Mouse (Mus musculus): ENCODE data around the gene Alk. TPM values are rescaled to one million over a fixed set of nuclear protein-coding genes. Genes with fewer than 3 reads are reported as not detected.

Gene Alk
- polyA plus RNA-seq, 1 experiment from 2014 or later = 0.03 TPM

- H3K4me1 ChIP-seq (ENCODE audit: insufficient read depth) = no peaks in the 10 kb centered on the region
- no peak overlapping the region for H3K4me2 ChIP-seq
- ATAC-seq (ENCODE audit: insufficient read depth) = peak; percentile 55; the same call in 1 of the 2 replicates
- H3K27me3 ChIP-seq (ENCODE audit: insufficient read depth, low read length) = no peaks in the 10 kb centered on the region
- H3K27ac ChIP-seq (ENCODE audit: low read depth) = no peak overlapping the region
- no peak for TF ChIP-seq CTCF (IDR thresholded peaks at IDR 0.05; ENCODE audit: low read depth)
- DNase-seq = peak; percentile 24
- no peaks in the 10 kb centered on the region for H3K36me3 ChIP-seq (ENCODE audit: insufficient read depth)
- no peak overlapping the region for H3K9ac ChIP-seq
- 53% methylated on average over 2 of the region's 2 CpGs for WGBS
- no peak overlapping the region for H3K4me3 ChIP-seq (ENCODE audit: low read depth, low read length)
- no peaks in the 10 kb centered on the region for H3K9me3 ChIP-seq (ENCODE audit: low read depth, low read length)
Observed at GRCm38 (mm10) chr17:72404813-72405212, 199.6 kb downstream of the Alk start.

GRCm38 (mm10) chr17:72401861-72402260 is 202.6 kb downstream of the Alk start:
- no peaks in the 10 kb centered on the region for H3K9me3 ChIP-seq (ENCODE audit: low read depth, low read length)
- H3K27ac ChIP-seq (ENCODE audit: low read depth) = no peak overlapping the region; the same call in 1 of the 2 replicates
- no peaks in the 10 kb centered on the region for H3K4me1 ChIP-seq (ENCODE audit: insufficient read depth)
- 33% methylated on average over 3 of the region's 3 CpGs for WGBS
- no peaks in the 10 kb centered on the region for H3K27me3 ChIP-seq (ENCODE audit: insufficient read depth, low read length)
- DNase-seq = peak; percentile 58
- no peak overlapping the region for H3K9ac ChIP-seq
- TF ChIP-seq CTCF (IDR thresholded peaks at IDR 0.05; ENCODE audit: low read depth) = no peak
- H3K4me3 ChIP-seq (ENCODE audit: low read depth, low read length) = no peak overlapping the region
- no peak overlapping the region for H3K4me2 ChIP-seq
- ATAC-seq (ENCODE audit: insufficient read depth) = peak; percentile 56; the same call in 1 of the 2 replicates
- no peaks in the 10 kb centered on the region for H3K36me3 ChIP-seq (ENCODE audit: insufficient read depth)

- WGBS = 29% methylated on average over 2 of the region's 2 CpGs
- no peak overlapping the region for H3K4me3 ChIP-seq (ENCODE audit: low read depth, low read length)
- no peak overlapping the region for H3K9ac ChIP-seq
Observed at GRCm38 (mm10) chr17:72401349-72401748, 203.1 kb downstream of the Alk start.

GRCm38 (mm10) chr17:72399331-72400059 is 204.9 kb downstream of the Alk start:
- Histone ChIP-seq H3K27ac (ENCODE audit: low read depth) (no peak overlapping the region; the same call in 1 of the 2 replicates), H3K4me3 (ENCODE audit: low read depth, low read length) (no peak overlapping the region), H3K9me3 (ENCODE audit: low read depth, low read length) (no peaks in the 10 kb centered on the region), H3K4me1 (ENCODE audit: insufficient read depth) (no peaks in the 10 kb centered on the region), H3K4me2 (no peak overlapping the region), H3K27me3 (ENCODE audit: insufficient read depth, low read length) (no peaks in the 10 kb centered on the region), H3K9ac (no peak overlapping the region), H3K36me3 (ENCODE audit: insufficient read depth) (no peaks in the 10 kb centered on the region)
- ATAC-seq (ENCODE audit: insufficient read depth) = no peak
- no peak for DNase-seq
- no peak for TF ChIP-seq CTCF (IDR thresholded peaks at IDR 0.05; ENCODE audit: low read depth)
- WGBS = 67% methylated on average over 3 of the region's 3 CpGs

More at GRCm38 (mm10) chr17:72401349-72401748, 203.1 kb downstream of the Alk start:
- H3K36me3 ChIP-seq (ENCODE audit: insufficient read depth) = no peaks in the 10 kb centered on the region
- no peaks in the 10 kb centered on the region for H3K4me1 ChIP-seq (ENCODE audit: insufficient read depth)
- no peaks in the 10 kb centered on the region for H3K27me3 ChIP-seq (ENCODE audit: insufficient read depth, low read length)
- no peak overlapping the region for H3K27ac ChIP-seq (ENCODE audit: low read depth)
- H3K9me3 ChIP-seq (ENCODE audit: low read depth, low read length) = no peaks in the 10 kb centered on the region
- TF ChIP-seq CTCF (IDR thresholded peaks at IDR 0.05; ENCODE audit: low read depth) = no peak
- DNase-seq (peak; percentile 67), ATAC-seq (ENCODE audit: insufficient read depth) (peak; percentile 61; the same call in 1 of the 2 replicates)
- H3K4me2 ChIP-seq = no peak overlapping the region

- Histone ChIP-seq H3K9me3 (ENCODE audit: low read depth, low read length) (no peaks in the 10 kb centered on the region), H3K4me1 (ENCODE audit: insufficient read depth) (no peaks in the 10 kb centered on the region), H3K9ac (no peak overlapping the region), H3K4me3 (ENCODE audit: low read depth, low read length) (no peak overlapping the region), H3K27ac (ENCODE audit: low read depth) (no peak overlapping the region), H3K27me3 (ENCODE audit: insufficient read depth, low read length) (no peaks in the 10 kb centered on the region), H3K4me2 (no peak overlapping the region), H3K36me3 (ENCODE audit: insufficient read depth) (no peaks in the 10 kb centered on the region)
- 33% methylated on average over 8 of the region's 8 CpGs for WGBS
- no peak for ATAC-seq (ENCODE audit: insufficient read depth)
- peak; percentile 27 for DNase-seq
- no peak for TF ChIP-seq CTCF (IDR thresholded peaks at IDR 0.05; ENCODE audit: low read depth)
Observed at GRCm38 (mm10) chr17:72395956-72396355, 208.5 kb downstream of the Alk start.

- TF ChIP-seq CTCF (IDR thresholded peaks at IDR 0.05; ENCODE audit: low read depth) = no peak
- ATAC-seq (ENCODE audit: insufficient read depth) = no peak
- H3K4me2 ChIP-seq = no peak overlapping the region
Observed at GRCm38 (mm10) chr17:72368991-72369390, 235.4 kb downstream of the Alk start.

GRCm38 (mm10) chr17:72362811-72363496 is 241.5 kb downstream of the Alk start:
- Histone ChIP-seq H3K4me2 (no peak overlapping the region), H3K9ac (no peak overlapping the region), H3K4me3 (ENCODE audit: low read depth, low read length) (no peak overlapping the region), H3K27ac (ENCODE audit: low read depth) (no peak overlapping the region), H3K9me3 (ENCODE audit: low read depth, low read length) (no peaks in the 10 kb centered on the region), H3K4me1 (ENCODE audit: insufficient read depth) (no peaks in the 10 kb centered on the region), H3K36me3 (ENCODE audit: insufficient read depth) (no peaks in the 10 kb centered on the region), H3K27me3 (ENCODE audit: insufficient read depth, low read length) (no peaks in the 10 kb centered on the region)
- no peak for TF ChIP-seq CTCF (IDR thresholded peaks at IDR 0.05; ENCODE audit: low read depth)
- ATAC-seq (ENCODE audit: insufficient read depth) (no peak), DNase-seq (no peak)
- WGBS = 75% methylated on average over 10 of the region's 10 CpGs

More at GRCm38 (mm10) chr17:72368991-72369390, 235.4 kb downstream of the Alk start:
- no peak for DNase-seq
- Histone ChIP-seq H3K9ac (no peak overlapping the region), H3K4me1 (ENCODE audit: insufficient read depth) (no peaks in the 10 kb centered on the region), H3K27me3 (ENCODE audit: insufficient read depth, low read length) (no peaks in the 10 kb centered on the region), H3K9me3 (ENCODE audit: low read depth, low read length) (no peaks in the 10 kb centered on the region), H3K27ac (ENCODE audit: low read depth) (no peak overlapping the region), H3K36me3 (ENCODE audit: insufficient read depth) (no peaks in the 10 kb centered on the region), H3K4me3 (ENCODE audit: low read depth, low read length) (no peak overlapping the region)
- 66% methylated on average over 4 of the region's 4 CpGs for WGBS
